Mouse (Mus musculus): Measurements from ENCODE around the gene Psmc1. TPM values are rescaled to one million over a fixed set of nuclear protein-coding genes. Genes with fewer than 3 reads are reported as not detected.

Psmc1 gene
- 2.6 and 2.7 TPM in 2 replicates for polyA plus RNA-seq (2012)

GRCm38 (mm10) chr12:100109986-100110696, at the start of gene Psmc1:
TSS of gene Psmc1 (plus strand) at chr12:100110154.
- Histone ChIP-seq H3K4me1 (ENCODE audit: control insufficient read depth) (peaks cover 35% of the 10 kb centered on the region), H3K4me3 (replicated peaks) (peak within 1 kb of the TSS; percentile 79), H3K27me3 (ENCODE audit: control insufficient read depth) (no peaks in the 10 kb centered on the region), H3K9me3 (ENCODE audit: control insufficient read depth, low read length) (no peaks in the 10 kb centered on the region), H3K36me3 (ENCODE audit: control insufficient read depth) (peaks cover 36% of the 10 kb centered on the region)
- TF ChIP-seq GATA1 (IDR thresholded peaks at IDR 0.05; ENCODE audit: low read length): no peak
- no peak for TF ChIP-seq TAL1 (IDR thresholded peaks at IDR 0.05; ENCODE audit: low read length)

DNA sequence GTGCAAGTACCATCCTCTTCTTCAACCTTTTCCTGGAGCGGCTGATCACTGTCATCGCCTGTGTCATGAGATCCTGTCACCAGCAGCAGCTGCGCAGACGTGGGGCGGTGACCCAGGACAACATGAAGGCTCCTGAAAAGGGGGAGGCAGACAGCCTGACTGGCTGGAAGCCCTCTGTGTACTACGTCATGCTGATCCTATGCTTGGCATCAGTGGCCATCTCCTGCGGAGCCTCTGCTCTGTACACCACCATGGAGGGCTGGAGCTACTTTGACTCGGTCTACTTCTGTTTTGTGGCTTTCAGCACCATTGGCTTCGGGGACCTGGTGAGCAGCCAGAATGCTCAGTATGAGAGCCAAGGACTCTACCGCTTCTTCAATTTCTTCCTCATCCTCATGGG, 48.9 kb upstream of the Psmc1 start:
- TF ChIP-seq TAL1 (IDR thresholded peaks at IDR 0.05; ENCODE audit: low read length): no peak
- no peak for TF ChIP-seq GATA1 (IDR thresholded peaks at IDR 0.05; ENCODE audit: low read length)
- H3K4me1 ChIP-seq (ENCODE audit: control insufficient read depth): no peaks in the 10 kb centered on the region
- H3K27me3 ChIP-seq (ENCODE audit: control insufficient read depth): no peaks in the 10 kb centered on the region
- H3K9me3 ChIP-seq (ENCODE audit: control insufficient read depth, low read length): no peaks in the 10 kb centered on the region
- H3K4me3 ChIP-seq (replicated peaks): no peak overlapping the region
- H3K36me3 ChIP-seq (ENCODE audit: control insufficient read depth): no peaks in the 10 kb centered on the region

GRCm38 (mm10) chr12:100061826-100062225, 48.1 kb upstream of the Psmc1 start:
- H3K4me1 ChIP-seq (ENCODE audit: control insufficient read depth): no peaks in the 10 kb centered on the region
- no peaks in the 10 kb centered on the region for H3K9me3 ChIP-seq (ENCODE audit: control insufficient read depth, low read length)
- TF ChIP-seq GATA1 (IDR thresholded peaks at IDR 0.05; ENCODE audit: low read length) (no peak), TAL1 (IDR thresholded peaks at IDR 0.05; ENCODE audit: low read length) (no peak)
- H3K27me3 ChIP-seq (ENCODE audit: control insufficient read depth): no peaks in the 10 kb centered on the region
- no peaks in the 10 kb centered on the region for H3K36me3 ChIP-seq (ENCODE audit: control insufficient read depth)
- no peak overlapping the region for H3K4me3 ChIP-seq (replicated peaks)

DNA sequence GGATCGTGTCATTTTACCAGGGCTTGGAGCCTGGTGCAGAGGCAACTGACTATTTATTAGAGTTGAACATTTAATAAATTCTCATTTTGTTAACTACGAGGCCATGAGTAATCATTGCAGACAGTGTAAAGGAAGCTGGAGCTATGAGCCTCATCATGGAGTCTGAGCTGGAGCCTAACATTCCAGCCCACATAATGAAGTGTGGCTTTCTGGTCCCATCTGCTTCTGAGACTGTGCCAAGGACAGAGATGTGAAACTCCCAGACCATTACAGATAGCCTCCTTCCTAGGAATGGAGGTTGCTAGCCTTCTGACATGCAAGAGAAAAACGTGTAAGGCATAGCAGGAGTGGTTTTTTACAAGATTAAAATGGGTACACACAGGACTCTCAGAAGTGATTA, 47.4 kb upstream of the Psmc1 start:
- Histone ChIP-seq H3K4me1 (ENCODE audit: control insufficient read depth) (no peaks in the 10 kb centered on the region), H3K36me3 (ENCODE audit: control insufficient read depth) (no peaks in the 10 kb centered on the region), H3K9me3 (ENCODE audit: control insufficient read depth, low read length) (no peaks in the 10 kb centered on the region), H3K4me3 (replicated peaks) (no peak overlapping the region), H3K27me3 (ENCODE audit: control insufficient read depth) (no peaks in the 10 kb centered on the region)
- TF ChIP-seq TAL1 (IDR thresholded peaks at IDR 0.05; ENCODE audit: low read length) (no peak), GATA1 (IDR thresholded peaks at IDR 0.05; ENCODE audit: low read length) (no peak)

GRCm38 (mm10) chr12:100065109-100065508, 44.8 kb upstream of the Psmc1 start:
- H3K4me1 ChIP-seq (ENCODE audit: control insufficient read depth): no peaks in the 10 kb centered on the region
- no peaks in the 10 kb centered on the region for H3K36me3 ChIP-seq (ENCODE audit: control insufficient read depth)
- H3K27me3 ChIP-seq (ENCODE audit: control insufficient read depth): no peaks in the 10 kb centered on the region
- no peak for TF ChIP-seq TAL1 (IDR thresholded peaks at IDR 0.05; ENCODE audit: low read length)
- TF ChIP-seq GATA1 (IDR thresholded peaks at IDR 0.05; ENCODE audit: low read length): no peak
- H3K9me3 ChIP-seq (ENCODE audit: control insufficient read depth, low read length): no peaks in the 10 kb centered on the region
- H3K4me3 ChIP-seq (replicated peaks): no peak overlapping the region

DNA sequence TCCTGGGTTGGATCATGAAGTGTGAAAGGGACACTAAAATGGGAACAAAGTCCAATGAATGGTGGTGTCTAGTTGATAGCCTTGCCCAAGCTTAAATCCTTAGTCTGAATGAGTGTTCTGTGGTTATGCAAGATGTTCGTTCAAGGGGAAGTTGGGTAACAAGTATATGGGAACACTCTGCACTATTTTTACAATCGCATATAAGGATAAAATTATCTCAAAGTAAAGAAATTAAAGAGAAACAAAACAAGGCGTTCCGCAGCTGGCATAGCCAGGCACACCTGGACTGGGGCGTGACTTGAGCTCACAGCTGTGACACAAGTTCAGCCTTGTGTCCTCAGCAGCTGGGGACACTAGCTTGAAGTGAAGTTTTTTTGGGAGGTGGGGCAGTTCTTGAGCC, 42.5 kb upstream of the Psmc1 start:
- no peaks in the 10 kb centered on the region for H3K27me3 ChIP-seq (ENCODE audit: control insufficient read depth)
- H3K36me3 ChIP-seq (ENCODE audit: control insufficient read depth): no peaks in the 10 kb centered on the region
- no peaks in the 10 kb centered on the region for H3K4me1 ChIP-seq (ENCODE audit: control insufficient read depth)
- no peak for TF ChIP-seq GATA1 (IDR thresholded peaks at IDR 0.05; ENCODE audit: low read length)
- TF ChIP-seq TAL1 (IDR thresholded peaks at IDR 0.05; ENCODE audit: low read length): no peak
- H3K9me3 ChIP-seq (ENCODE audit: control insufficient read depth, low read length): no peaks in the 10 kb centered on the region
- H3K4me3 ChIP-seq (replicated peaks): no peak overlapping the region

DNA sequence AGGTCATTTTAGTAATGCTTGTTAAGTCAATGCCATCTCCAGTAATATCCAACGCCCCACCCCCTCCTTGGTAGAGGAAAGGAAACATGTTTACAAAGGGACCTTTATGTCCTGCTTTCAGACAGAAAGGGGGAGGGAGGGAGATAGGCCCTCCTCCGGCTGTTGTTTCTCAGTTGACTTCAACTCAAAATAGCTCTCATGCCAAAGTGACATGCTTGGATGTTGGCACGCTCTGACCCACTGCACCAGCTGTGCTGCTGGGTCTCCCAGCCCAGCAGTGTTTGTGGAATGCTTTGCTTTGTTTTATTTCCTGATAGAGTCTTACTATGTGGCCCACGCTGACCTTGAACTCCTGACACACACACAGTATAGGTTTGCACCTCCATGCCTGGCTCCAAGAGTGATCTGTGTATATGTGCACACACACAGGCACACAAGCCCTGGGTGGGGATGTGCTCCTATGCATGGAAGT, 36.7 kb upstream of the Psmc1 start:
- no peaks in the 10 kb centered on the region for H3K9me3 ChIP-seq (ENCODE audit: control insufficient read depth, low read length)
- no peaks in the 10 kb centered on the region for H3K4me1 ChIP-seq (ENCODE audit: control insufficient read depth)
- H3K36me3 ChIP-seq (ENCODE audit: control insufficient read depth): no peaks in the 10 kb centered on the region
- H3K4me3 ChIP-seq (replicated peaks): no peak overlapping the region
- no peaks in the 10 kb centered on the region for H3K27me3 ChIP-seq (ENCODE audit: control insufficient read depth)
- TF ChIP-seq TAL1 (IDR thresholded peaks at IDR 0.05; ENCODE audit: low read length): no peak
- TF ChIP-seq GATA1 (IDR thresholded peaks at IDR 0.05; ENCODE audit: low read length): no peak

DNA sequence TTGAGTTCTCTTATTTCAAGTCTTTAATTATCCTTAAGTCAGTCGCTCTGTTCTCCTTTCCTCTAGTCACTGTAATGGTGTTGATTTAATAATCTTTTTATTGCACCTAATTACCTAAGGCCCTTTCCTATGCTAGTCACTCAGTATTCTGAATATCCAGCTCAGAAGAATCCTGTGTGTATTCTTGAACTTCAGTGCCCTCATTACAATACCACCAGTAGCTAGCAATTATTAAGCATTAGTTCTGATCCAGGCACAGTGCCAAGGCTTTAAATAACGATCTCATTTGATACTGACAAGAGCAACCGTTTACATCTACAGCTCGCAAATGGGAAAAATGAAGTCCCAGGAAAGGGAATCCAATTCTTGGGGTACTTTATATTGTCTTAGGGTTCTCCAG, 34.2 kb upstream of the Psmc1 start:
- Histone ChIP-seq H3K4me1 (ENCODE audit: control insufficient read depth) (no peaks in the 10 kb centered on the region), H3K36me3 (ENCODE audit: control insufficient read depth) (no peaks in the 10 kb centered on the region), H3K4me3 (replicated peaks) (no peak overlapping the region), H3K27me3 (ENCODE audit: control insufficient read depth) (no peaks in the 10 kb centered on the region), H3K9me3 (ENCODE audit: control insufficient read depth, low read length) (no peaks in the 10 kb centered on the region)
- TF ChIP-seq GATA1 (IDR thresholded peaks at IDR 0.05; ENCODE audit: low read length): no peak
- no peak for TF ChIP-seq TAL1 (IDR thresholded peaks at IDR 0.05; ENCODE audit: low read length)

- H3K4me1 ChIP-seq (ENCODE audit: control insufficient read depth): no peaks in the 10 kb centered on the region
- H3K4me3 ChIP-seq (replicated peaks): no peak overlapping the region
- no peaks in the 10 kb centered on the region; the same call in 1 of the 2 replicates for H3K27me3 ChIP-seq (ENCODE audit: control insufficient read depth)
- no peaks in the 10 kb centered on the region for H3K36me3 ChIP-seq (ENCODE audit: control insufficient read depth)
- TF ChIP-seq TAL1 (IDR thresholded peaks at IDR 0.05; ENCODE audit: low read length): no peak
- TF ChIP-seq GATA1 (IDR thresholded peaks at IDR 0.05; ENCODE audit: low read length): no peak
- peaks cover 3% of the 10 kb centered on the region; the same call in 1 of the 2 replicates for H3K9me3 ChIP-seq (ENCODE audit: control insufficient read depth, low read length)
Measured at GRCm38 (mm10) chr12:100079636-100080286, 30.2 kb upstream of the Psmc1 start.

Measured in erythroblast, embryonic 14.5 days (primary cell).